Mouse (Mus musculus): ENCODE results near the gene Noc3l. TPM values are rescaled to one million over a fixed set of nuclear protein-coding genes. Genes with fewer than 3 reads are reported as not detected.

The Noc3l gene
- polyA plus RNA-seq, 1 experiment, result 4.4 TPM

DNA sequence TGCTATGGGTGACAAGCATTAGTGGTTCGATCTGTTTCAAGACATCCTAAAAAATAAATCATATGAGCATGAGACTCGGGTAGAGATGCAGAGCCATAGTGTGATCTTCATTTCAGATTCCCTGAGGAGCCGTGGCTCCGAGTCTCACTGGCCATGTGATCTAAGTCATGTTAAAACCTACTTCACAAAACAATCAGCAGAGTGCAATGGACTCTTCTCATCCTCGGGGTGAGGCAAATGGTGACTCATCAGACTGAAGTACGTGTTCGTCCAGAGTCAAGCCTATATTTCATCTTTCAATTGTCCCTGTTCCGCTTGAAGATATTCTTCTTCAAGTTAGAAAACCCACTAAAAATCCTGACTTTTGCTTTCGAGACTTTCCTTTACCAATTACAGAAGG lies 35.5 kb downstream of the Noc3l start:
- H3ac ChIP-seq (ENCODE audit: control insufficient read depth, insufficient read length, low read depth), result no peak overlapping the region
- no peaks in the 10 kb centered on the region for H3K27me3 ChIP-seq (ENCODE audit: control insufficient read depth, insufficient read depth, insufficient read length)
- peaks cover 4% of the 10 kb centered on the region for H3K36me3 ChIP-seq (ENCODE audit: control insufficient read depth, insufficient read depth)
- H3K79me3 ChIP-seq (ENCODE audit: low read depth), result no peaks in the 10 kb centered on the region
- no peak overlapping the region for H3K4me3 ChIP-seq (ENCODE audit: insufficient read depth, poor library complexity, severe bottlenecking)
- TF ChIP-seq FOSL1 (IDR thresholded peaks at IDR 0.05; ENCODE audit: insufficient read depth, low read length, poor library complexity, severe bottlenecking), result peak; percentile 84
- TF ChIP-seq CTCF (IDR thresholded peaks at IDR 0.05; ENCODE audit: control insufficient read depth, insufficient read depth, insufficient read length), result no peak
- TF ChIP-seq MYOD1 (IDR thresholded peaks at IDR 0.05; ENCODE audit: control insufficient read depth, insufficient read length, low read depth), result no peak
- no peak for TF ChIP-seq MYOG (IDR thresholded peaks at IDR 0.05; ENCODE audit: control insufficient read depth, extremely low read depth, insufficient read length)
- TF ChIP-seq MAX (IDR thresholded peaks at IDR 0.05), result peak; percentile 72
- no peak for TF ChIP-seq CEBPB (IDR thresholded peaks at IDR 0.05; ENCODE audit: low read depth)
- peak; percentile 74 for TF ChIP-seq USF1 (IDR thresholded peaks at IDR 0.05; ENCODE audit: low read depth)
- no peaks in the 10 kb centered on the region for H3K79me2 ChIP-seq (ENCODE audit: control insufficient read depth, insufficient read depth)

DNA sequence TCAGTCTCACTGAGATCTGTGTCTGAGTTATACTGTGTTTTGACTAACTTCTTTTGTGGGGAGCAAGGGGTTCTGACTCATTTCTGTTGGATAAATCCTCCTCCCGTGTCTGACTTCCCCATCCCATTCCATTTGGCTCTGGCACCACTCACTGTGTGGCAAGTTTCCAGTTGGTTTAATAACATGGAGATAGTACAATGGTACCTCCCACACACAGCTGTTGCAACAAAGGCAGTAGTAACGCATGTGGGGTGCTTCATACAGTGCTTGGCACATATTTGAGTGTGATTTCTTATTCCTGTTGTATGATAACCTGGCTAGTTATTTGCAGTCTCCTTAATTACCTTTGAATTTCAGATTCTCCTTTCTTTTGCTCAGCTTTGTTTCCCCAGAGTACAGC lies 40.2 kb downstream of the Noc3l start:
- no peaks in the 10 kb centered on the region for H3K27me3 ChIP-seq (ENCODE audit: control insufficient read depth, insufficient read depth, insufficient read length)
- no peaks in the 10 kb centered on the region for H3K79me2 ChIP-seq (ENCODE audit: control insufficient read depth, insufficient read depth)
- H3K4me3 ChIP-seq (ENCODE audit: insufficient read depth, poor library complexity, severe bottlenecking), result no peak overlapping the region
- H3ac ChIP-seq (ENCODE audit: control insufficient read depth, insufficient read length, low read depth), result no peak overlapping the region
- TF ChIP-seq USF1 (IDR thresholded peaks at IDR 0.05; ENCODE audit: low read depth), result peak; percentile 1
- no peak for TF ChIP-seq CEBPB (IDR thresholded peaks at IDR 0.05; ENCODE audit: low read depth)
- TF ChIP-seq MYOG (IDR thresholded peaks at IDR 0.05; ENCODE audit: control insufficient read depth, extremely low read depth, insufficient read length), result no peak
- TF ChIP-seq MYOD1 (IDR thresholded peaks at IDR 0.05; ENCODE audit: control insufficient read depth, insufficient read length, low read depth), result peak; percentile 75
- TF ChIP-seq MAX (IDR thresholded peaks at IDR 0.05), result no peak
- no peak for TF ChIP-seq CTCF (IDR thresholded peaks at IDR 0.05; ENCODE audit: control insufficient read depth, insufficient read depth, insufficient read length)
- no peak for TF ChIP-seq FOSL1 (IDR thresholded peaks at IDR 0.05; ENCODE audit: insufficient read depth, low read length, poor library complexity, severe bottlenecking)
- H3K79me3 ChIP-seq (ENCODE audit: low read depth), result no peaks in the 10 kb centered on the region
- H3K36me3 ChIP-seq (ENCODE audit: control insufficient read depth, insufficient read depth), result no peaks in the 10 kb centered on the region

DNA sequence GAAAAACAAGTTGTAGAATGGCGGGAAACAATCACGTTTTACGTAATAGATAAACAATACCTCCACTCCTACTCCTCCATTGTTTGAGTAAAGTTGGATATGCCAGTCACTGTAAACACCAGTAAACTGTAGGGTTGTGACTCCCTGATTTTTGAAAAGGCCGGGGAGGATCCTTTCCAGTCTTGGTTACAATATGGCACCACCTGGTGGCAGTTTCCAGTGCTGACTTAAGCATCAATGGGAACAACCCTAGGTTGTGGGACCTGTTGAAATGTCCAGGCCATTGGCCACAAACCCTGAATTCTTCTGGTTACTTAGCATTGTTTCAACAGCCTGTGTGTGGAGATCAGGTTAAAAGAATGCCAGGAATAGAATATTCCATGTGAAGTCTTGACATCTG lies 43.5 kb downstream of the Noc3l start:
- H3K79me3 ChIP-seq (ENCODE audit: low read depth), result no peaks in the 10 kb centered on the region
- no peak for TF ChIP-seq CEBPB (IDR thresholded peaks at IDR 0.05; ENCODE audit: low read depth)
- no peak for TF ChIP-seq USF1 (IDR thresholded peaks at IDR 0.05; ENCODE audit: low read depth)
- no peak overlapping the region for H3ac ChIP-seq (ENCODE audit: control insufficient read depth, insufficient read length, low read depth)
- H3K79me2 ChIP-seq (ENCODE audit: control insufficient read depth, insufficient read depth), result no peaks in the 10 kb centered on the region
- no peak overlapping the region for H3K4me3 ChIP-seq (ENCODE audit: insufficient read depth, poor library complexity, severe bottlenecking)
- no peaks in the 10 kb centered on the region for H3K36me3 ChIP-seq (ENCODE audit: control insufficient read depth, insufficient read depth)
- H3K27me3 ChIP-seq (ENCODE audit: control insufficient read depth, insufficient read depth, insufficient read length), result no peaks in the 10 kb centered on the region

DNA sequence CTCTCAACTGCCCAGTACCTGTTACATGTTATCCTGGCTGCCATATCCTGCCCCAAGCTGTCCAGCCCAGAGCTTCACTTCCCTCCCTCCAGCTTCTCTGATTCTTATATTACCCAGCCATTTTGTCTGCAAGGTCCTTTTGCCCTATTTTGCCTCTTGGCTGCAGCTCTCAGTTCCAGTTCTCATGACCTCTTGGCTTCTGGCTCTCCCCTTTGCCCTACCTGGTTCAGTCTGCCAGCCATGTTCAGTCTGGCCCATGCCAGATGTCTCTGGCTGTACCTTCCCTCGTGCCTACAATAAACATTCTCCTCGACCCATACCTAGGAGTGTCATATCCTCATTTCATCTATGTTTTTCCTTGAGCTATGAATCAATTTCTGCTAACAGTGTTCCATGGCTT lies 52.7 kb downstream of the Noc3l start:
- H3ac ChIP-seq (ENCODE audit: control insufficient read depth, insufficient read length, low read depth), result no peak overlapping the region
- TF ChIP-seq CTCF (IDR thresholded peaks at IDR 0.05; ENCODE audit: control insufficient read depth, insufficient read depth, insufficient read length), result no peak
- no peak for TF ChIP-seq USF1 (IDR thresholded peaks at IDR 0.05; ENCODE audit: low read depth)
- TF ChIP-seq CEBPB (IDR thresholded peaks at IDR 0.05; ENCODE audit: low read depth), result no peak
- no peak for TF ChIP-seq MYOD1 (IDR thresholded peaks at IDR 0.05; ENCODE audit: control insufficient read depth, insufficient read length, low read depth)
- no peak for TF ChIP-seq MAX (IDR thresholded peaks at IDR 0.05)
- no peak for TF ChIP-seq FOSL1 (IDR thresholded peaks at IDR 0.05; ENCODE audit: insufficient read depth, low read length, poor library complexity, severe bottlenecking)
- TF ChIP-seq MYOG (IDR thresholded peaks at IDR 0.05; ENCODE audit: control insufficient read depth, extremely low read depth, insufficient read length), result no peak
- no peak overlapping the region for H3K4me3 ChIP-seq (ENCODE audit: insufficient read depth, poor library complexity, severe bottlenecking)
- no peaks in the 10 kb centered on the region for H3K79me3 ChIP-seq (ENCODE audit: low read depth)
- H3K79me2 ChIP-seq (ENCODE audit: control insufficient read depth, insufficient read depth), result no peaks in the 10 kb centered on the region
- H3K27me3 ChIP-seq (ENCODE audit: control insufficient read depth, insufficient read depth, insufficient read length), result peaks cover 16% of the 10 kb centered on the region
- no peaks in the 10 kb centered on the region for H3K36me3 ChIP-seq (ENCODE audit: control insufficient read depth, insufficient read depth)

DNA sequence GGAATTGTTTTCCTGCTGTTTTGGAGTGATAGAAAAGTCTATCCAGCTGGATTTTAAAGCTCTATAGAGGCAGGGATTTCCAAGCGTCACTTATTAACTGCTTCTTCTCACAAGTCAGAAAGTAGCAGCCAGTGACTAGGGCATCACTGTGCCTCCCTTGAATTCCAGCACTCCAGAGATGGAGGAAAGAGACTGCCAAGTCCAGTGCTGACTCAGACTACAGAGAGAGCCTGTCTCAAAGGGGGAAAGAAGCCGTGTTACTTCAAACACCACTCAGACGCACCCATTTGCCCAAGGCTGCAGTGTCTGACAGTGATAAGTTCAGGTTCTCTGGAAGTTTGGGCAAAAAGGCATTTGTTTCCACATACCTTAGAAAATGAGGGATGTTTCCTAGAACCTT lies 58.6 kb downstream of the Noc3l start:
- no peak for TF ChIP-seq MAX (IDR thresholded peaks at IDR 0.05)
- H3K36me3 ChIP-seq (ENCODE audit: control insufficient read depth, insufficient read depth), result no peaks in the 10 kb centered on the region
- no peaks in the 10 kb centered on the region for H3K79me3 ChIP-seq (ENCODE audit: low read depth)
- no peaks in the 10 kb centered on the region for H3K79me2 ChIP-seq (ENCODE audit: control insufficient read depth, insufficient read depth)
- H3K27me3 ChIP-seq (ENCODE audit: control insufficient read depth, insufficient read depth, insufficient read length), result peaks cover 18% of the 10 kb centered on the region
- no peak overlapping the region for H3K4me3 ChIP-seq (ENCODE audit: insufficient read depth, poor library complexity, severe bottlenecking)
- no peak overlapping the region for H3ac ChIP-seq (ENCODE audit: control insufficient read depth, insufficient read length, low read depth)

DNA sequence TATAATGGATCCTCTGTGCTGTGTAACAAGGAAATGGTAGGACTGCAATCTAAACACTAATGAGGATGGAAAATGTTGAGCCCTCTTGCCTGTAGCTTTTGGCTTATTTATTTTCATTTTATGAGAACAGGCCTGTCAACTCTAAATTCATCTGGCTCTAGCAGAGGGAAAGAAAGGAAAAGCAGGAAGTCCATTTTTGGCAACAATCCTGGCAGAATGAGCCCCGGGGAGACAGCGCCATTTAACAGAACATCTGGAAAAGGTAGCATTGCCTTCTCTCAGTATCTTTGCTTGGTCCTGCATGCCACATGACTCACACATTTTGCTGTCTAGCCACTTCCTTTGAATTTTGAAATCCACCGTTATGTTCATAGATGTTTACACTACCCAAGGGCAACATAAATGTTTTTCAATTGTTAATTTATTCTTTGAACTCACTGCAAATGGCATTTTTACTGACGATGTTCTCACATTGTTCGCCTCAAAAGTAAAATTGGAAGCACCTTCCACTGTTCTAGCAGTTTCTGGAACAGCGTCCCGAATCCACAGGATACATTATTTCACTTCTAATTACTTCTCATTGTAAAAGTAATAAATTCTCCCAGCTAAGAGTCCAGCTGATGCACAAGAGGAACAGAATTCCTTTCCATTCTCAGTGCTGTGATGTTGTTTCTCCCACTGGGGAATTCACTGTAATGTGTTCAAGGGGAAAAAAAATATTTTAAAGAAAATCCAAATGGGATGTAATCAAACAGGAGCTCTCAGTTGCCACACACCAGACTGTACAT lies 60.2 kb downstream of the Noc3l start:
- no peaks in the 10 kb centered on the region for H3K79me2 ChIP-seq (ENCODE audit: control insufficient read depth, insufficient read depth)
- peaks cover 16% of the 10 kb centered on the region for H3K27me3 ChIP-seq (ENCODE audit: control insufficient read depth, insufficient read depth, insufficient read length)
- no peaks in the 10 kb centered on the region for H3K36me3 ChIP-seq (ENCODE audit: control insufficient read depth, insufficient read depth)
- no peak overlapping the region for H3K4me3 ChIP-seq (ENCODE audit: insufficient read depth, poor library complexity, severe bottlenecking)
- TF ChIP-seq CEBPB (IDR thresholded peaks at IDR 0.05; ENCODE audit: low read depth) (peak; percentile 34), MYOG (IDR thresholded peaks at IDR 0.05; ENCODE audit: control insufficient read depth, extremely low read depth, insufficient read length) (no peak)
- no peak overlapping the region for H3ac ChIP-seq (ENCODE audit: control insufficient read depth, insufficient read length, low read depth)
- H3K79me3 ChIP-seq (ENCODE audit: low read depth), result no peaks in the 10 kb centered on the region

Data from C2C12 (cell line).